In the genomic region with DNA sequence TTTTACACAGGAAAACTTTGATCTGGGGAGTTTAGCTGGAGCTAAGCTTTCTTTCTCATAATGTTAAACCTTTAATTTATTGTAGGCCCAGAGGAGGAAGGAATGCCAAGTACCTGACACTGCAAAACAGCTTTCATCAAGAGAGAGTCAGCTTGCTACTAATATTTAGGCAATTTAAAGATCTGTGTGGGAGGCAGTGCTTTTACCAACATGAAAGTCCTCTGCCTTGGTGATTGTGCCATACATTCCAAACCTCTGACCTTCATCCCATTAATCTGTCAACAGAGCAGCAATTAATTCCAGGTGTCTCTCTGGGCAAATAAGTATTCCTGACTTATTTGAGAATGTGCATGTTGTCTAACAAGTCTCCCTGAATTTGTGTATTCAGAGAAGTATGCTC, we compare ENCODE assay signal across 18 mouse cellular contexts.
A peak's percentile ranks its signal among the peaks of the same experiment; 100 is the strongest.
DNase-seq lines count a peak whose midpoint lies in the region; ATAC-seq and TF ChIP-seq lines count a peak whose summit lies in the region.
"Had no signal": no experiment of that assay in that cellular context is flagged by ENCODE, and none has a peak within 500 bp of the region (broad histone marks: within the 10 kb centered on the region; RNA-seq: fewer than 3 reads in every experiment).

No protein-coding gene starts in this region.

- H3K9ac ChIP-seq in hindbrain, postnatal 0 days (replicated peaks; ENCODE audit: low read length) = no peak overlapping the region
- H3K9ac ChIP-seq in stomach, embryonic 14.5 days (replicated peaks; ENCODE audit: low read depth, low read length) = no peak overlapping the region
- no peak overlapping the region for H3K9ac ChIP-seq in stomach, postnatal 0 days (ENCODE audit: low read length)
- H3K9ac ChIP-seq: forebrain, postnatal 0 days; hindbrain, embryonic 14.5 days; liver, embryonic 13.5 days; midbrain, embryonic 15.5 days had no signal

- DNase-seq in hindbrain, embryonic 10.5 days (ENCODE audit: low spot score) = peak; percentile 3
- DNase-seq in hindbrain, postnatal 0 days (ENCODE audit: low spot score) = no peak
- no peak for DNase-seq in stomach, postnatal 0 days (ENCODE audit: low spot score)
- DNase-seq in hindlimb bud, embryonic 11.5 days (ENCODE audit: extremely low spot score, low read depth, low spot score) = peak; percentile 98
- no peak for DNase-seq in cerebellum, postnatal 10 days
- no peak for DNase-seq in testis, postnatal 14 days (ENCODE audit: low spot score)
- no peak for DNase-seq in right cerebral cortex, postnatal 25 days
- DNase-seq: adrenal gland, postnatal 25 days; cerebellum, adult 2 months; forebrain, postnatal 0 days; heart, adult 2 months; liver, embryonic 13.5 days; right cerebral cortex, adult 18-20 months; thymus, postnatal 4 days had no signal

- no peak for TF ChIP-seq EP300 in stomach, postnatal 0 days (optimal IDR thresholded peaks at IDR 0.05)

- ATAC-seq in hindbrain, postnatal 0 days = no peak
- ATAC-seq in stomach, embryonic 14.5 days (ENCODE audit: insufficient number of reproducible peaks, insufficient read depth, low FRiP score, low read depth) = peak; percentile 46; the same call in 1 of the 2 replicates
- no peak for ATAC-seq in stomach, postnatal 0 days (ENCODE audit: low FRiP score, low TSS enrichment)
- ATAC-seq: forebrain, postnatal 0 days; intestine, postnatal 0 days; midbrain, embryonic 15.5 days had no signal

- TF ChIP-seq CTCF in hindbrain, postnatal 0 days (IDR thresholded peaks at IDR 0.05; ENCODE audit: low read depth) = no peak
- no peak for TF ChIP-seq CTCF in stomach, postnatal 0 days (IDR thresholded peaks at IDR 0.05; ENCODE audit: low read depth)

- H3K27me3 ChIP-seq in hindbrain, embryonic 10.5 days (ENCODE audit: insufficient read depth, poor library complexity, severe bottlenecking) = no peaks in the 10 kb centered on the region
- no peaks in the 10 kb centered on the region for H3K27me3 ChIP-seq in hindbrain, postnatal 0 days (ENCODE audit: insufficient read depth, low read length)
- no peaks in the 10 kb centered on the region for H3K27me3 ChIP-seq in stomach, embryonic 14.5 days (ENCODE audit: control insufficient read depth, insufficient read depth, low read length)
- H3K27me3 ChIP-seq in stomach, postnatal 0 days (ENCODE audit: control insufficient read depth, insufficient read depth, low read length) = no peaks in the 10 kb centered on the region
- H3K27me3 ChIP-seq: liver, embryonic 13.5 days; midbrain, embryonic 15.5 days had no signal

- H3K9me3 ChIP-seq in hindbrain, embryonic 10.5 days = no peaks in the 10 kb centered on the region
- H3K9me3 ChIP-seq in hindbrain, postnatal 0 days (ENCODE audit: low read length) = no peaks in the 10 kb centered on the region
- no peaks in the 10 kb centered on the region for H3K9me3 ChIP-seq in stomach, embryonic 14.5 days (ENCODE audit: control insufficient read depth, low read depth, low read length)
- no peaks in the 10 kb centered on the region for H3K9me3 ChIP-seq in stomach, postnatal 0 days (ENCODE audit: control insufficient read depth, low read length)
- H3K9me3 ChIP-seq: liver, embryonic 13.5 days; midbrain, embryonic 15.5 days had no signal

- H3K4me1 ChIP-seq in hindbrain, embryonic 10.5 days (replicated peaks) = no peaks in the 10 kb centered on the region
- H3K4me1 ChIP-seq in hindbrain, postnatal 0 days (ENCODE audit: insufficient read depth, low read length) = no peaks in the 10 kb centered on the region
- no peaks in the 10 kb centered on the region for H3K4me1 ChIP-seq in stomach, embryonic 14.5 days (ENCODE audit: control insufficient read depth, insufficient read depth, low read length)
- H3K4me1 ChIP-seq in stomach, postnatal 0 days (replicated peaks; ENCODE audit: control insufficient read depth, insufficient read depth) = no peaks in the 10 kb centered on the region
- H3K4me1 ChIP-seq: liver, embryonic 13.5 days; midbrain, embryonic 15.5 days had no signal

- no peak overlapping the region for H3K4me3 ChIP-seq in hindbrain, embryonic 10.5 days
- no peak overlapping the region for H3K4me3 ChIP-seq in hindbrain, postnatal 0 days (ENCODE audit: low read length)
- no peak overlapping the region for H3K4me3 ChIP-seq in stomach, embryonic 14.5 days (ENCODE audit: low read depth, low read length)
- no peak overlapping the region for H3K4me3 ChIP-seq in stomach, postnatal 0 days (ENCODE audit: low read depth, low read length)
- H3K4me3 ChIP-seq: heart, adult 2 months; liver, embryonic 13.5 days; midbrain, embryonic 15.5 days had no signal

- H3K36me3 ChIP-seq in hindbrain, embryonic 10.5 days = no peaks in the 10 kb centered on the region
- H3K36me3 ChIP-seq in hindbrain, postnatal 0 days (ENCODE audit: insufficient read depth, low read length) = no peaks in the 10 kb centered on the region
- no peaks in the 10 kb centered on the region for H3K36me3 ChIP-seq in stomach, embryonic 14.5 days (ENCODE audit: control insufficient read depth, insufficient read depth, low read length)
- no peaks in the 10 kb centered on the region for H3K36me3 ChIP-seq in stomach, postnatal 0 days (ENCODE audit: control insufficient read depth, insufficient read depth, low read length)
- H3K36me3 ChIP-seq: liver, embryonic 13.5 days; midbrain, embryonic 15.5 days had no signal

- H3K4me2 ChIP-seq in hindbrain, postnatal 0 days (ENCODE audit: low read depth, low read length) = no peak overlapping the region
- no peak overlapping the region for H3K4me2 ChIP-seq in stomach, embryonic 14.5 days (replicated peaks; ENCODE audit: low read depth, low read length)
- no peak overlapping the region for H3K4me2 ChIP-seq in stomach, postnatal 0 days (replicated peaks; ENCODE audit: low read depth)
- H3K4me2 ChIP-seq: hindbrain, embryonic 14.5 days; liver, embryonic 13.5 days; midbrain, embryonic 15.5 days had no signal

- H3K27ac ChIP-seq in hindbrain, embryonic 10.5 days = no peak overlapping the region
- H3K27ac ChIP-seq in hindbrain, postnatal 0 days = no peak overlapping the region
- H3K27ac ChIP-seq in stomach, embryonic 14.5 days (ENCODE audit: low read length) = no peak overlapping the region
- no peak overlapping the region for H3K27ac ChIP-seq in stomach, postnatal 0 days (replicated peaks)
- H3K27ac ChIP-seq: heart, adult 2 months; hindbrain, embryonic 14.5 days; liver, embryonic 13.5 days; midbrain, embryonic 15.5 days had no signal

Comparison
In these comparisons a context has a peak if more than half of its experiments do, and no peak if none do; other contexts are left out.
1. DNase-seq: peak in hindbrain, embryonic 10.5 days (single experiment) and hindlimb bud, embryonic 11.5 days (single experiment); none in hindbrain, postnatal 0 days (single experiment), stomach, postnatal 0 days (single experiment), cerebellum, postnatal 10 days (0 of 2), testis, postnatal 14 days (single experiment) and right cerebral cortex, postnatal 25 days (single experiment).